Mouse (Mus musculus) intestine, postnatal 0 days (tissue): ENCODE data around the gene Il20. TPM values are rescaled to one million over a fixed set of nuclear protein-coding genes. Genes with fewer than 3 reads are reported as not detected.

ENCODE experiments used
- ATAC-seq: fragments of 200-750 bp; cut with Nextera tagmentation; 2 replicates; pipeline ENCODE4 v1.8.0; 2017; ENCODE audit warnings: mild to moderate bottlenecking, moderate TSS enrichment, moderate library complexity
- H3K27ac ChIP-seq: fragments of 300-500 bp; sonication (generic); 2 replicates; pipeline ENCODE4 v1.5.1; 2014; ENCODE audit warnings: mild to moderate bottlenecking, low read depth, low read length, moderate library complexity
- H3K27me3 ChIP-seq: fragments of 300-500 bp; sonication (generic); replicated peaks from 2 replicates; pipeline ENCODE4 v1.6.1; 2014; ENCODE audit warnings: low read length, mixed read lengths; ENCODE audit not compliant: control insufficient read depth, insufficient read depth
- H3K36me3 ChIP-seq: fragments of 300-500 bp; sonication (generic); 2 replicates; pipeline ENCODE4 v1.6.1; 2014; ENCODE audit warnings: mild to moderate bottlenecking, moderate library complexity; ENCODE audit not compliant: control insufficient read depth, insufficient read depth
- H3K4me1 ChIP-seq: fragments of 300-500 bp; sonication (generic); replicated peaks from 2 replicates; pipeline ENCODE4 v1.6.1; 2014; ENCODE audit warnings: antibody characterized with exemption, low read length, mixed read lengths; ENCODE audit not compliant: control insufficient read depth, insufficient read depth
- H3K4me2 ChIP-seq: fragments of 300-500 bp; sonication (generic); replicated peaks from 2 replicates; pipeline ENCODE4 v1.6.1; 2014; ENCODE audit warnings: low read depth, mild to moderate bottlenecking, moderate library complexity
- H3K4me3 ChIP-seq: fragments of 300-500 bp; sonication (generic); 2 replicates; pipeline ENCODE4 v1.5.1; 2014; ENCODE audit warnings: low read depth, low read length
- H3K9ac ChIP-seq: fragments of 300-500 bp; sonication (generic); 2 replicates; pipeline ENCODE4 v1.6.1; 2014; ENCODE audit warnings: mild to moderate bottlenecking, low read depth, low read length
- H3K9me3 ChIP-seq: fragments of 300-500 bp; sonication (generic); 2 replicates; pipeline ENCODE4 v1.6.1; 2016; ENCODE audit warnings: mixed run types; ENCODE audit not compliant: control insufficient read depth
- CTCF ChIP-seq: sonication (generic); IDR thresholded peaks from 2 replicates; pipeline ENCODE4 v1.5.1; 2016; ENCODE audit warnings: low read depth, mild to moderate bottlenecking, control low read depth, antibody characterized with exemption, moderate library complexity
- WGBS: fragments of 180-500 bp; shearing (Covaris S2); extraction: QIAGEN DNeasy Blood & Tissue Kit; methylation state at CpG from one replicate; pipeline ENCODE4 v1.1.7; 2014; 5-methylcytosine and 5-hydroxymethylcytosine counted together
- polyA plus RNA-seq: library from polyadenylated mRNA; unstranded; fragments of >200 nt; fragmentation: Nextera tagmentation; extraction: Ambion mirVana; gene quantifications from 2 replicates; pipeline ENCODE4 v1.2.1, GENCODE M21; 2015

The Il20 gene
- polyA plus RNA-seq, 1 experiment from 2014 or later = not detected

DNA sequence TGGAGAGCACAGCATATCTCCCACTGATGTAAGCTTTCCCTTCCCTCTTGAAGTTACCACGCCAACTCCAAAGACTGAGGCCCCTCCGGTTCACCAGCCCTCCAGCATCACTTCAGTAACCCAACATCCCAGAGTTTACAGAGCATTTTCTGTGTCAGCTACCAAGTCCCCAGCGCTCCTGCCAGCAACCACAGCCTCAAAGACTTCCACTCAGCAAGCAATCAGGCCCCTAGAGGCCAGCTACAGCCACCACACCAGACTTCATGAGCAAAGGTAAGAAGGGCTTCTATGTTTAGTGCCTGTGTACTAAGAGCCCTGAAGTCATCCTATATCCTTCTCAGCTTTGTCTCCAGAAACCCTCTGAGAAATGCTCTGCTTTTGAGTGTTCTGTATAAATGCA, 35.3 kb downstream of the Il20 start:
- no peak overlapping the region for H3K4me3 ChIP-seq
- ATAC-seq = no peak
- H3K27ac ChIP-seq = no peak overlapping the region
- H3K4me1 ChIP-seq = peaks cover 3% of the 10 kb centered on the region; the same call in 1 of the 2 replicates
- no peak overlapping the region for H3K9ac ChIP-seq
- peak; percentile 29; the same call in 1 of the 2 replicates for TF ChIP-seq CTCF
- no peak overlapping the region for H3K4me2 ChIP-seq
- peaks cover 7% of the 10 kb centered on the region; the same call in 1 of the 2 replicates for H3K27me3 ChIP-seq
- 89% methylated on average over 3 of the region's 3 CpGs for WGBS
- H3K36me3 ChIP-seq = no peaks in the 10 kb centered on the region
- no peaks in the 10 kb centered on the region for H3K9me3 ChIP-seq

DNA sequence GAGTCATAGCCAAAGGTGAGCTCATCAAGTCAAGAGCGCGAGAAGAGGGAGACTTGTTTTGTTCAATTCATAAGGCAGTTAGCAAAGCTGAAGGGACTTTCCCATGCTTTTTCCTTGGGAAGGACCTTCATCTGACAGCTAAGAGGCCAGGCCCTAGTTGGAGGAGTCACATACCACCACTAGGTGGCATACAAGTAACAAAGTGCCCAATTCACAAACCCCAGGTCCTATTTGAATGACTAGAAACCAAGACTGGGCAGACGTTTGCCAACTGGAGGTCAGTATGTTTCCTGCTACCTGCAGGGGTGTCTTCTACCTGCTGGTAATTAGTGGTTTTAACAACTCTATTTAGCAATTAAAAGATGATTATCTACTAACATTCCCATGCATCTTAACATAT, 36.1 kb downstream of the Il20 start:
- no peak overlapping the region for H3K9ac ChIP-seq
- H3K4me2 ChIP-seq = no peak overlapping the region
- peak; percentile 83 for TF ChIP-seq CTCF
- no peaks in the 10 kb centered on the region for H3K36me3 ChIP-seq
- peaks cover 7% of the 10 kb centered on the region; the same call in 1 of the 2 replicates for H3K27me3 ChIP-seq
- H3K27ac ChIP-seq = no peak overlapping the region
- no peak overlapping the region for H3K4me3 ChIP-seq
- no peaks in the 10 kb centered on the region for H3K9me3 ChIP-seq
- 64% methylated on average over 3 of the region's 3 CpGs for WGBS
- no peak for ATAC-seq
- H3K4me1 ChIP-seq = peaks cover 3% of the 10 kb centered on the region; the same call in 1 of the 2 replicates

DNA sequence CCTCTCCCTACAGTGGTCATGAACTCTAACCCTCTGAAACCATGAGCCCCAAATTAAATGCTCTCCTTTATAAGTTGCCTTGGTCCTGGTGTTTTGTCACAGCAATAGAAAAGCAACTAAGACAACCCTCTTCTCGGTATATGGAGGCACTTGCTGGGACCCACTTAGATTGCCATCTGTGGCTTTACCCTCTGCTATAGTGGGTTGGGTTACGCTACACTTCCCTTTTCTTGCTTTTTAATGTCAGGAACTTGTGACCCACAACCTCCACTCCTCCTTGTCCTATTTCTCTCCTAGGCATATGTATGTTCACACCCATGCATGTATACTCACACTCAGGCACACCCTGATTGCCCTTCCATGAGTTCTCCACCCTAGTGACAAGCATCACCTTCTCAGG, 38.3 kb downstream of the Il20 start:
- Histone ChIP-seq H3K4me1 (peaks cover 2% of the 10 kb centered on the region; the same call in 1 of the 2 replicates), H3K27me3 (peaks cover 7% of the 10 kb centered on the region; the same call in 1 of the 2 replicates), H3K4me2 (no peak overlapping the region), H3K36me3 (no peaks in the 10 kb centered on the region), H3K27ac (no peak overlapping the region), H3K9ac (no peak overlapping the region), H3K9me3 (no peaks in the 10 kb centered on the region), H3K4me3 (no peak overlapping the region)
- TF ChIP-seq CTCF = no peak
- no peak for ATAC-seq
- whole genome bisulfite sequencing = 93% methylated on average over 2 of the region's 2 CpGs

DNA sequence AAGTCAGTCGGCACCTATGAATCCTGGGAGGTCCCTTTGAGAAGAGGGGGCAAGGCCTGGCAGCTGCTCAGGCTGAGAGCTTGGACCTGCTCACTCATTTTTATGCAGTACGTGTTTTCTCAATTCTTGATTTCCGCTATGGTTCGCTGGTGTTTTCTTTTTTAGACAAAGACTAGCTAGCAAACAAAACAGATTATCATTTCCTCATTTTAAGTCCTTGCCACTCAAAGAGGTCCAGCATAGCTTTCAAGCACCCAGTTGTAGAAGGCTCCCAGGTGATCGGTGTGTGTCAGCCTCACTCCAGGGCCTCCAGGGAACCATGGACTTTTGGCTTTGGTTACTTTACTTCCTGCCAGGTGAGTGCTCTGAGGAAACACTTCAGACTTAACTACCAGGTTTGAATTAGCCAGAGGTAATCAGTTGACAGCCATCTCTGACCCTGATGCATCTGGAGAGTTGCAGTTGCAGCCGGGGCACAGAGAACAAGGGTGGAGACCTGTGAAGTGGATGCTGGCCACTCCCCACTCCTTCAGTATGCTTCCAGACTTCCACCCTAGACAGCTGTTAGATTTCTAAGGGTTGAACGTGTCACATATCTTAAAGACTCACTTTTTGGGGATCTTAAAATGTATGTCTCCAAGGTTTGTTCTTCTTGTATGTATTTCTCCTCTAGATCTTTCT, 45.6 kb downstream of the Il20 start, which contains the start of gene Fcmr:
Fcmr (plus strand) TSS at position 129 of the 681 bp plus-strand sequence.
- Histone ChIP-seq H3K9me3 (no peaks in the 10 kb centered on the region), H3K4me1 (peaks cover 4% of the 10 kb centered on the region; the same call in 1 of the 2 replicates), H3K36me3 (no peaks in the 10 kb centered on the region), H3K4me2 (no peak within 1 kb of the TSS), H3K4me3 (no peak within 1 kb of the TSS), H3K27ac (no peak within 1 kb of the TSS), H3K9ac (no peak within 1 kb of the TSS), H3K27me3 (no peaks in the 10 kb centered on the region)
- no peak for TF ChIP-seq CTCF
- 71% methylated on average over 7 of the region's 7 CpGs for WGBS
- peak; percentile 45 for ATAC-seq

DNA sequence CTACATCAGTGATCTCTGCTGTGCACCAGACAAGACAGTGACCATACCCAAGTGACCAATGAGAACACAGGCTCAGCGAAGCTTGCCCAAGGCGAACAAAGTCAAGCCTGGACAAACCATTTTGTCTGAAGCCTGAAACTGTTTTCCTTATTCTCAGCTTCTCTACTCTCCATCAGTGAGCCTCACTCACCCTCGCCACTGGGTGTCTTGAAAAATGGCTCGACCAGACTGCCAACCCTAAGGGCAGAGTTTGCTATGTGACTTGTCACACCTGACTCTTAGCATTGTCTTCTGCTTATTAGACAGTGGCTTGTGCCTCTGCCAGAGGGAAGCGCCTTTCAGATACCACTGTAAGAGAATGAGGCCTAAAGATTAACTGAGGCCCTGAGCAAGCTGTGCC, 46.5 kb downstream of the Il20 start:
- peaks cover 4% of the 10 kb centered on the region; the same call in 1 of the 2 replicates for H3K4me1 ChIP-seq
- no peak for TF ChIP-seq CTCF
- no peak overlapping the region for H3K27ac ChIP-seq
- no peaks in the 10 kb centered on the region for H3K36me3 ChIP-seq
- H3K9ac ChIP-seq = no peak overlapping the region
- WGBS = 87% methylated on average over 5 of the region's 5 CpGs
- no peaks in the 10 kb centered on the region for H3K27me3 ChIP-seq
- no peak overlapping the region for H3K4me3 ChIP-seq
- no peaks in the 10 kb centered on the region for H3K9me3 ChIP-seq
- H3K4me2 ChIP-seq = no peak overlapping the region
- no peak for ATAC-seq

DNA sequence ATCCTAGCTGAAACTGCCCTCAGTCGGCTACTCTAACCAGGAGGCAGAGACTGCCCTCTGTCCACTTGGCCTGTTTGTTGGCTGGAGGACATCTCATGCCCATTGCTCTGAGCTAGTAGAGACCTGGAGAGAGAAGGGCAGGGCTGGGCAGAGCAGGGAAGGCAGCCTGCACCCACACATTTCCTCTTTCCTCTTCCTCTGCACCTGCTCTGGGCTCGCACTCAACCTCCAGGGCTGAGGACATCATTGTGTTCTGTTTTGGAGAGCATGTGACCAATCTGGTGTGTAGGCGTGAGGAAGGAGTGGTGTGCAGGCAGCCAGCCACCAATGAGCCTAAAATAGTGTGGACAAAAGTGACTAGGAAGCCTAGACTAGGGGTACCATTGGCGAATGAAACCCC, 47.0 kb downstream of the Il20 start:
- TF ChIP-seq CTCF = no peak
- Histone ChIP-seq H3K9ac (no peak overlapping the region), H3K27me3 (no peaks in the 10 kb centered on the region), H3K4me2 (no peak overlapping the region), H3K4me1 (peaks cover 4% of the 10 kb centered on the region; the same call in 1 of the 2 replicates), H3K36me3 (no peaks in the 10 kb centered on the region), H3K4me3 (no peak overlapping the region), H3K27ac (no peak overlapping the region), H3K9me3 (no peaks in the 10 kb centered on the region)
- no peak for ATAC-seq
- WGBS = 72% methylated on average over 4 of the region's 4 CpGs
